Comparison of ENCODE assay signal across 9 mouse cellular contexts in the genomic region with DNA sequence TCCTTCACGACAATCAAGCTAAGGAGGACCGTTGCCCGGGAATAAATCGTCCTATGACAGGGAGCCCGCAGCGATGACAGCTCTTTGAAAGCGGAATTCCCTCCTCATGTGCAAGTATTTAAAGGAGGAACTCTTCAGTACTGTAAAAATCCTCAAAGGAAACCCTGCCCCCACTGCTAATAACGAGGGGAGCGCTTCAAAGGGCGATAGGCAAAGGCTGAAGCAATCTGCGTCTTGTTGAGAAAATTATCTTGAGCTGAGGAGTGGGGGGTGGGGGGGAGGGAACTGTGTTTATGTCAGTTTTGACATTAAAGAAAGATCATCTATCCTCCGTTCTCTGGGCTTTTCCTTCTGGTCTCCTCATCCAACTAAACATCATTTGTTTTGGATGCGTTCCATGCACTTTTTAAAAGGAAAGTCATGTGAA.
DNase-seq lines count a peak whose midpoint lies in the region; ATAC-seq lines count a peak whose summit lies in the region.
"Had no signal": no experiment of that assay in that cellular context is flagged by ENCODE, and none has a peak within 500 bp of the region (broad histone marks: within the 10 kb centered on the region; RNA-seq: fewer than 3 reads in every experiment).

No protein-coding gene starts in this region.

- no peak for ATAC-seq in forebrain, embryonic 12.5 days (ENCODE audit: low FRiP score)
- no peak for ATAC-seq in neural tube, embryonic 14.5 days (ENCODE audit: low read depth)
- no peak for ATAC-seq in cerebellum, adult (ENCODE audit: insufficient number of reproducible peaks, low FRiP score, low TSS enrichment)
- ATAC-seq: Patski had no signal

- H3K36me3 ChIP-seq in forebrain, embryonic 12.5 days (replicated peaks): 0 out of 2 replicates have a peak, but pooled peaks cover 2% of the 10 kb centered on the region
- H3K36me3 ChIP-seq in limb, embryonic 10.5 days: peaks cover 4% of the 10 kb centered on the region; the same call in 1 of the 2 replicates
- no peaks in the 10 kb centered on the region for H3K36me3 ChIP-seq in neural tube, embryonic 14.5 days (ENCODE audit: control insufficient read depth, insufficient read depth, low read length)
- H3K36me3 ChIP-seq: liver, embryonic 15.5 days had no signal

- no peak overlapping the region for H3K4me3 ChIP-seq in forebrain, embryonic 12.5 days (replicated peaks)
- peak overlapping the region; percentile 13; the same call in 1 of the 2 replicates for H3K4me3 ChIP-seq in limb, embryonic 10.5 days
- no peak overlapping the region for H3K4me3 ChIP-seq in neural tube, embryonic 14.5 days (ENCODE audit: low read depth, low read length)
- H3K4me3 ChIP-seq: liver, embryonic 15.5 days had no signal

- peak overlapping the region; percentile 19; the same call in 1 of the 2 replicates for H3K4me2 ChIP-seq in forebrain, embryonic 12.5 days
- peak overlapping the region; percentile 3; the same call in 1 of the 2 replicates for H3K4me2 ChIP-seq in neural tube, embryonic 14.5 days (ENCODE audit: low read depth, low read length)
- H3K4me2 ChIP-seq: liver, embryonic 15.5 days had no signal

- WGBS in forebrain, embryonic 12.5 days: 48% methylated on average over 13 of the region's 13 CpGs
- 12% methylated on average over 13 of the region's 13 CpGs for WGBS in limb, embryonic 10.5 days
- WGBS in neural tube, embryonic 14.5 days: 25% methylated on average over 13 of the region's 13 CpGs

- H3K9me3 ChIP-seq in forebrain, embryonic 12.5 days: no peaks in the 10 kb centered on the region
- H3K9me3 ChIP-seq in limb, embryonic 10.5 days (replicated peaks): no peaks in the 10 kb centered on the region
- no peaks in the 10 kb centered on the region for H3K9me3 ChIP-seq in neural tube, embryonic 14.5 days (ENCODE audit: control insufficient read depth, low read length)
- H3K9me3 ChIP-seq: liver, embryonic 15.5 days had no signal

- peaks cover 12% of the 10 kb centered on the region for H3K4me1 ChIP-seq in forebrain, embryonic 12.5 days
- H3K4me1 ChIP-seq in limb, embryonic 10.5 days: peaks cover 39% of the 10 kb centered on the region
- no peaks in the 10 kb centered on the region for H3K4me1 ChIP-seq in neural tube, embryonic 14.5 days (ENCODE audit: control insufficient read depth, insufficient read depth, low read length)
- H3K4me1 ChIP-seq: liver, embryonic 15.5 days had no signal

- DNase-seq in kidney, postnatal 10 days: peak; percentile 26
- no peak for DNase-seq in kidney, postnatal 14 days
- DNase-seq in limb, embryonic 10.5 days (ENCODE audit: low spot score): no peak
- no peak for DNase-seq in frontal cortex, adult 2 months (ENCODE audit: extremely low spot score in 1 of 2, low spot score in 1 of 2)

- peak overlapping the region; percentile 59; the same call in 1 of the 2 replicates for H3K27ac ChIP-seq in forebrain, embryonic 12.5 days
- H3K27ac ChIP-seq in limb, embryonic 10.5 days: peak overlapping the region; percentile 50
- H3K27ac ChIP-seq in neural tube, embryonic 14.5 days (ENCODE audit: low read depth, low read length): no peak overlapping the region
- H3K27ac ChIP-seq: liver, embryonic 15.5 days had no signal

- H3K9ac ChIP-seq in forebrain, embryonic 12.5 days: no peak overlapping the region
- no peak overlapping the region for H3K9ac ChIP-seq in neural tube, embryonic 14.5 days (replicated peaks; ENCODE audit: low read depth, low read length)
- H3K9ac ChIP-seq: liver, embryonic 15.5 days had no signal

- H3K27me3 ChIP-seq in forebrain, embryonic 12.5 days: no peaks in the 10 kb centered on the region
- no peaks in the 10 kb centered on the region for H3K27me3 ChIP-seq in limb, embryonic 10.5 days (ENCODE audit: low read depth, poor library complexity, severe bottlenecking)
- no peaks in the 10 kb centered on the region for H3K27me3 ChIP-seq in neural tube, embryonic 14.5 days (ENCODE audit: control insufficient read depth, insufficient read depth, low read length)
- H3K27me3 ChIP-seq: liver, embryonic 15.5 days; Patski had no signal
